Mouse (Mus musculus) large intestine, adult 2 months (tissue): ENCODE measurements around the gene Kcnq1. TPM values are rescaled to one million over a fixed set of nuclear protein-coding genes. Genes with fewer than 3 reads are reported as not detected.

Experiments used
- DNase-seq: peaks from one replicate; pipeline ENCODE4 v3.0.0-alpha.2; 2012; ENCODE audit warnings: low read depth, low spot score
- WGBS: fragments of 180-500 bp; shearing (Covaris S2); methylation state at CpG from one replicate; pipeline ENCODE4 v1.1.7; 2018; 5-methylcytosine and 5-hydroxymethylcytosine counted together
- polyA plus RNA-seq: library from polyadenylated mRNA; depleted of rRNA; stranded (reverse); fragments of >200 nt; gene quantifications from 2 replicates; pipeline ENCODE4 v1.2.3, GENCODE M21; 2012; rRNA removed

Kcnq1 gene
- polyA plus RNA-seq, 1 experiment: 52.6 TPM

GRCm38 (mm10) chr7:143466099-143466677 is 360.0 kb downstream of the Kcnq1 start:
- DNase-seq: no peak

GRCm38 (mm10) chr7:143467714-143468113 is 361.6 kb downstream of the Kcnq1 start:
- no peak for DNase-seq
- 61% methylated on average over 6 of the region's 6 CpGs for WGBS

More at GRCm38 (mm10) chr7:143466099-143466677, 360.0 kb downstream of the Kcnq1 start:
- WGBS: 38% methylated on average over 14 of the region's 14 CpGs

- no peak for DNase-seq
- WGBS: 6% methylated on average over 8 of the region's 8 CpGs
Measured at GRCm38 (mm10) chr7:143469946-143470345, 363.8 kb downstream of the Kcnq1 start.

GRCm38 (mm10) chr7:143473347-143474101 is 367.4 kb downstream of the Kcnq1 start, which contains the start of gene Slc22a18:
Gene Slc22a18, plus strand, starts transcription at chr7:143473736.
- 17% methylated on average over 4 of the region's 4 CpGs for WGBS
- peak; percentile 83 for DNase-seq

- 13% methylated on average over 10 of the region's 10 CpGs for WGBS
Measured at GRCm38 (mm10) chr7:143474811-143475210, 368.6 kb downstream of the Kcnq1 start.

GRCm38 (mm10) chr7:143475876-143476275 is 369.7 kb downstream of the Kcnq1 start:
- WGBS: 25% methylated on average over 11 of the region's 11 CpGs
- no peak for DNase-seq

More at GRCm38 (mm10) chr7:143474811-143475210, 368.6 kb downstream of the Kcnq1 start:
- DNase-seq: no peak

Other genes with a start within 250 kb of the Kcnq1 start
- gene Th, start 175.2 kb upstream of the Kcnq1 start, polyA plus RNA-seq: 1.7 and 4.4 TPM in 2 replicates
- 10.0 and 10.1 TPM in 2 replicates for gene Ascl2, start 137.1 kb upstream of the Kcnq1 start, polyA plus RNA-seq
- 6.2 and 6.4 TPM in 2 replicates for gene Tspan32, start 101.3 kb upstream of the Kcnq1 start, polyA plus RNA-seq
- gene Cd81, start 53.6 kb upstream of the Kcnq1 start, polyA plus RNA-seq: 203 and 264 TPM in 2 replicates
- gene Tssc4, start 37.1 kb upstream of the Kcnq1 start, polyA plus RNA-seq: 66.3 and 72.9 TPM in 2 replicates
- 6.5 and 13.2 TPM in 2 replicates for gene Trpm5, start 11.7 kb upstream of the Kcnq1 start, polyA plus RNA-seq